Mouse (Mus musculus) embryo, embryonic 9.5 days (tissue): ENCODE measurements at regions not wholly inside any gene's neighbourhood (a gene's known extent, or its start where the extent isn't known, plus 50 kb on each side); places are given as distances from the start of the nearest gene placed in this dataset.

Source experiments
- DNase-seq: peaks from one replicate; pipeline ENCODE4 v3.0.0-alpha.2; 2017; ENCODE audit errors: extremely low spot score

GRCm38 (mm10) chr14:40063371-40063770 is 590.5 kb upstream of the Nrg3 start:
- DNase-seq: no peak

- no peak for DNase-seq
These were observed 569.0 kb upstream of the Nrg3 start for GRCm38 (mm10) chr14:40041879-40042278.

DNA sequence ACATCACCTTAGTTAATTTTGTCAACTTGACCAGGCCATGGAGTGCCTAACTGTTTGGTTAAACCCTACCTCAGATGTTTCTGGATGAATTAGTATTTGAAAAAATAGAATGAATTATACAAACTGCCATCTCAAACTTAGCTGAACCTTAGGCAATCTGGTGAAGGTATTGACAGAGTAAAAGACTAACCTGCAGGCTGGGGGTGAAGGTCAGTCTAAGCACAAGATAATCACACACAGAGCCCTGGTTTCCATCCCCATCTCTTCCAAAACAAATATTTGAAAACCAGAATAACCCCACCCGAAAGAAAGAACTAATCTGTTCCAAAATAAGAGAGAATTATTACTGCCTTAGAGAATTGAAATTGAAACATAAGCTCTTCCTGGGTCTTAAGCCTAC is 563.3 kb upstream of the Nrg3 start:
- DNase-seq: no peak

- no peak for DNase-seq
These were observed 542.4 kb upstream of the Nrg3 start for GRCm38 (mm10) chr14:40015261-40015660.

DNA sequence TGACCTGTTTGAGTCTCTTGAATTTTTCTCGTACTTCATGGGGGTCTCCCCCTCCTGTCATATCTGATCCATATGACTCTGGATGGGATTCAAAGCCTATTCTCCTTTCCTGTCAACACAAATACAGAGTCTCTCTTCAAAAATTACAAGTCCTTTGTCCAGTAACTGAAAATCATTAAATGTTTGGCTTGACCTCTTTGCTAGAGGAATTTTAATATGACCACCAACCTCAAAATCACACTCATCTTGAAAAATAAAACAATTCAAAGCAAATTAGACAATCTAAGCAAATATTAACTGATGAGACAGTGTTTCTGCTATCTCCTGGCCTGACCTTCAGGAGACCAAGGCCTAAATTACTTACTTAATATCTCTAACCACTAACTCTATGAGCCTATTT is 541.8 kb upstream of the Nrg3 start:
- DNase-seq: no peak

- DNase-seq: peak; percentile 17
These were observed 537.1 kb upstream of the Nrg3 start for GRCm38 (mm10) chr14:40009781-40010551.
